Mouse (Mus musculus): ENCODE results near the gene Gm17606. TPM values are rescaled to one million over a fixed set of nuclear protein-coding genes. Genes with fewer than 3 reads are reported as not detected.
A peak's percentile ranks its signal among the peaks of the same experiment; 100 is the strongest.

Gene Gm17606
- polyA plus RNA-seq, 1 experiment from 2014 or later: not detected

- WGBS (ENCODE audit: missing documents): 94% methylated on average over 10 of the region's 10 CpGs
- H3K36me3 ChIP-seq (ENCODE audit: inconsistent target): peaks cover 82% of the 10 kb centered on the region
- H3K4me3 ChIP-seq (ENCODE audit: inconsistent target): no peak overlapping the region
- H3K27ac ChIP-seq: no peak overlapping the region
- peaks cover 18% of the 10 kb centered on the region; the same call in 1 of the 2 replicates for H3K79me2 ChIP-seq (ENCODE audit: inconsistent target)
These were observed 23.9 kb downstream of the Gm17606 start for GRCm38 (mm10) chr14:54664477-54665222.

- Histone ChIP-seq H3K36me3 (ENCODE audit: inconsistent target) (peaks cover 50% of the 10 kb centered on the region), H3K4me3 (ENCODE audit: inconsistent target) (no peak overlapping the region), H3K27ac (no peak overlapping the region), H3K79me2 (ENCODE audit: inconsistent target) (peaks cover 63% of the 10 kb centered on the region; the same call in 1 of the 2 replicates)
- 65% methylated on average over 4 of the region's 4 CpGs for WGBS (ENCODE audit: missing documents)
These were observed 28.6 kb downstream of the Gm17606 start for GRCm38 (mm10) chr14:54669381-54669780.

GRCm38 (mm10) chr14:54674317-54674716 lies 33.6 kb downstream of the Gm17606 start:
- no peak overlapping the region for H3K27ac ChIP-seq
- H3K36me3 ChIP-seq (ENCODE audit: inconsistent target): peaks cover 60% of the 10 kb centered on the region
- H3K79me2 ChIP-seq (ENCODE audit: inconsistent target): peaks cover 70% of the 10 kb centered on the region; the same call in 1 of the 2 replicates
- 35% methylated on average over 2 of the region's 2 CpGs for WGBS (ENCODE audit: missing documents)
- H3K4me3 ChIP-seq (ENCODE audit: inconsistent target): no peak overlapping the region

GRCm38 (mm10) chr14:54676290-54676689 lies 35.5 kb downstream of the Gm17606 start:
- Histone ChIP-seq H3K4me3 (ENCODE audit: inconsistent target) (no peak overlapping the region), H3K36me3 (ENCODE audit: inconsistent target) (peaks cover 68% of the 10 kb centered on the region), H3K79me2 (ENCODE audit: inconsistent target) (peaks cover 71% of the 10 kb centered on the region), H3K27ac (no peak overlapping the region)
- WGBS (ENCODE audit: missing documents): 96% methylated on average over 5 of the region's 5 CpGs

- 96% methylated on average over 16 of the region's 16 CpGs for WGBS (ENCODE audit: missing documents)
- Histone ChIP-seq H3K4me3 (ENCODE audit: inconsistent target) (no peak overlapping the region), H3K27ac (no peak overlapping the region), H3K36me3 (ENCODE audit: inconsistent target) (peaks cover 71% of the 10 kb centered on the region), H3K79me2 (ENCODE audit: inconsistent target) (peaks cover 72% of the 10 kb centered on the region)
These were observed 38.0 kb downstream of the Gm17606 start for GRCm38 (mm10) chr14:54678657-54679304.

- Histone ChIP-seq H3K36me3 (ENCODE audit: inconsistent target) (peaks cover 40% of the 10 kb centered on the region), H3K4me3 (ENCODE audit: inconsistent target) (no peak overlapping the region), H3K27ac (no peak overlapping the region), H3K79me2 (ENCODE audit: inconsistent target) (peaks cover 91% of the 10 kb centered on the region)
- WGBS (ENCODE audit: missing documents): 98% methylated on average over 3 of the region's 3 CpGs
These were observed 41.6 kb downstream of the Gm17606 start for GRCm38 (mm10) chr14:54682396-54682795.

- Histone ChIP-seq H3K27ac (peak overlapping the region; percentile 83; the same call in 1 of the 2 replicates), H3K36me3 (ENCODE audit: inconsistent target) (peaks cover 26% of the 10 kb centered on the region; the same call in 1 of the 2 replicates), H3K4me3 (ENCODE audit: inconsistent target) (peak overlapping the region; percentile 94), H3K79me2 (ENCODE audit: inconsistent target) (peaks cover 91% of the 10 kb centered on the region)
- 0% methylated on average over 8 of the region's 8 CpGs for WGBS (ENCODE audit: missing documents)
These were observed 44.7 kb downstream of the Gm17606 start for GRCm38 (mm10) chr14:54685471-54685870.

- peak within 1 kb of the TSS; percentile 94 for H3K4me3 ChIP-seq (ENCODE audit: inconsistent target)
- H3K36me3 ChIP-seq (ENCODE audit: inconsistent target): peaks cover 31% of the 10 kb centered on the region; the same call in 1 of the 2 replicates
- H3K27ac ChIP-seq: peak within 1 kb of the TSS; percentile 83
- 2% methylated on average over 32 of the region's 41 CpGs for WGBS (ENCODE audit: missing documents)
- H3K79me2 ChIP-seq (ENCODE audit: inconsistent target): peaks cover 90% of the 10 kb centered on the region
These were observed 45.3 kb downstream of the Gm17606 start, which contains the start of gene 1700123O20Rik for GRCm38 (mm10) chr14:54686063-54686521. TSS of gene 1700123O20Rik (plus strand) at chr14:54686216.

- WGBS (ENCODE audit: missing documents): under 1% methylated on average over 41 of the region's 44 CpGs
- H3K36me3 ChIP-seq (ENCODE audit: inconsistent target): peaks cover 31% of the 10 kb centered on the region; the same call in 1 of the 2 replicates
- peak within 1 kb of the TSS; percentile 94 for H3K4me3 ChIP-seq (ENCODE audit: inconsistent target)
- peak within 1 kb of the TSS; percentile 83 for H3K27ac ChIP-seq
- H3K79me2 ChIP-seq (ENCODE audit: inconsistent target): peaks cover 85% of the 10 kb centered on the region
These were observed 45.9 kb downstream of the Gm17606 start, which contains the start of gene Acin1 for GRCm38 (mm10) chr14:54686522-54687143. TSS of gene Acin1 (minus strand) at chr14:54686931.

GRCm38 (mm10) chr14:54687251-54687650 lies 46.5 kb downstream of the Gm17606 start:
- 2% methylated on average over 8 of the region's 8 CpGs for WGBS (ENCODE audit: missing documents)
- Histone ChIP-seq H3K27ac (peak overlapping the region; percentile 83), H3K79me2 (ENCODE audit: inconsistent target) (peaks cover 79% of the 10 kb centered on the region)

GRCm38 (mm10) chr14:54695042-54695441 lies 54.3 kb downstream of the Gm17606 start:
- WGBS (ENCODE audit: missing documents): 56% methylated on average over 6 of the region's 6 CpGs
- H3K27ac ChIP-seq: no peak overlapping the region

More at GRCm38 (mm10) chr14:54687251-54687650, 46.5 kb downstream of the Gm17606 start:
- peak overlapping the region; percentile 94 for H3K4me3 ChIP-seq (ENCODE audit: inconsistent target)
- peaks cover 31% of the 10 kb centered on the region; the same call in 1 of the 2 replicates for H3K36me3 ChIP-seq (ENCODE audit: inconsistent target)

GRCm38 (mm10) chr14:54696752-54697151 lies 56.0 kb downstream of the Gm17606 start:
- Histone ChIP-seq H3K27ac (no peak overlapping the region), H3K4me3 (ENCODE audit: inconsistent target) (no peak overlapping the region), H3K79me2 (ENCODE audit: inconsistent target) (no peaks in the 10 kb centered on the region), H3K36me3 (ENCODE audit: inconsistent target) (no peaks in the 10 kb centered on the region)
- WGBS (ENCODE audit: missing documents): 94% methylated on average over 4 of the region's 4 CpGs

More at GRCm38 (mm10) chr14:54695042-54695441, 54.3 kb downstream of the Gm17606 start:
- Histone ChIP-seq H3K79me2 (ENCODE audit: inconsistent target) (peaks cover 10% of the 10 kb centered on the region; the same call in 1 of the 2 replicates), H3K4me3 (ENCODE audit: inconsistent target) (no peak overlapping the region), H3K36me3 (ENCODE audit: inconsistent target) (peaks cover 10% of the 10 kb centered on the region; the same call in 1 of the 2 replicates)

Measured in macrophage (primary cell).